Mouse (Mus musculus) kidney, embryonic 16.5 days (tissue): ENCODE results near the gene Slc25a22. TPM values are rescaled to one million over a fixed set of nuclear protein-coding genes. Genes with fewer than 3 reads are reported as not detected.

Source experiments
- ATAC-seq: fragments of 200-750 bp; cut with Nextera tagmentation; 2 replicates; pipeline ENCODE4 v1.8.0; 2017; ENCODE audit warnings: moderate TSS enrichment; ENCODE audit not compliant: low FRiP score, low TSS enrichment
- H3K27ac ChIP-seq: fragments of 300-500 bp; sonication (generic); 2 replicates; pipeline ENCODE4 v1.5.1; 2014; ENCODE audit warnings: low read length
- H3K27me3 ChIP-seq: fragments of 300-500 bp; sonication (generic); 2 replicates; pipeline ENCODE4 v1.6.1; 2014; ENCODE audit warnings: low read length, control low read depth, mixed read lengths; ENCODE audit not compliant: insufficient read depth
- H3K36me3 ChIP-seq: fragments of 300-500 bp; sonication (generic); 2 replicates; pipeline ENCODE4 v1.6.1; 2014; ENCODE audit warnings: low read length, control low read depth, mixed read lengths; ENCODE audit not compliant: insufficient read depth
- H3K4me1 ChIP-seq: fragments of 300-500 bp; sonication (generic); 2 replicates; pipeline ENCODE4 v1.6.1; 2014; ENCODE audit warnings: low read length, control low read depth, mixed read lengths; ENCODE audit not compliant: insufficient read depth
- H3K4me2 ChIP-seq: fragments of 300-500 bp; sonication (generic); replicated peaks from 2 replicates; pipeline ENCODE4 v1.6.1; 2014; ENCODE audit warnings: low read depth, low read length
- H3K4me3 ChIP-seq: fragments of 300-500 bp; sonication (generic); 2 replicates; pipeline ENCODE4 v1.5.1; 2014; ENCODE audit warnings: mild to moderate bottlenecking, low read length
- H3K9ac ChIP-seq: fragments of 300-500 bp; sonication (generic); replicated peaks from 2 replicates; pipeline ENCODE4 v1.6.1; 2014; ENCODE audit warnings: low read length
- H3K9me3 ChIP-seq: fragments of 300-500 bp; sonication (generic); 2 replicates; pipeline ENCODE4 v1.6.1; 2016; ENCODE audit warnings: low read length, control low read depth
- WGBS: fragments of 180-500 bp; shearing (Covaris S2); extraction: QIAGEN DNeasy Blood & Tissue Kit; methylation state at CpG from one replicate; pipeline ENCODE4 v1.1.7; 2014; 5-methylcytosine and 5-hydroxymethylcytosine counted together
- polyA plus RNA-seq: library from polyadenylated mRNA; unstranded; fragments of >200 nt; fragmentation: Nextera tagmentation; extraction: Ambion mirVana; gene quantifications from 2 replicates; pipeline ENCODE4 v1.2.1, GENCODE M21; 2015

Slc25a22 gene
- polyA plus RNA-seq, 1 experiment from 2014 or later, result 33.2 TPM

GRCm38 (mm10) chr7:141423811-141424210 lies 13.9 kb downstream of the Slc25a22 start:
- Histone ChIP-seq H3K27ac (no peak overlapping the region), H3K27me3 (no peaks in the 10 kb centered on the region), H3K36me3 (no peaks in the 10 kb centered on the region), H3K4me1 (peaks cover 3% of the 10 kb centered on the region), H3K4me2 (no peak overlapping the region), H3K9ac (no peak overlapping the region), H3K4me3 (no peak overlapping the region), H3K9me3 (no peaks in the 10 kb centered on the region)
- ATAC-seq, result no peak
- 70% methylated on average over 4 of the region's 4 CpGs for WGBS

- Histone ChIP-seq H3K4me1 (peaks cover 4% of the 10 kb centered on the region; the same call in 1 of the 2 replicates), H3K4me3 (no peak overlapping the region), H3K36me3 (no peaks in the 10 kb centered on the region), H3K9me3 (no peaks in the 10 kb centered on the region), H3K27me3 (no peaks in the 10 kb centered on the region), H3K27ac (no peak overlapping the region), H3K9ac (no peak overlapping the region), H3K4me2 (no peak overlapping the region)
- ATAC-seq, result no peak
- 77% methylated on average over 9 of the region's 9 CpGs for WGBS
These were observed 17.5 kb downstream of the Slc25a22 start for GRCm38 (mm10) chr7:141420030-141420702.

GRCm38 (mm10) chr7:141418970-141419369 lies 18.7 kb downstream of the Slc25a22 start:
- Histone ChIP-seq H3K4me2 (no peak overlapping the region), H3K9ac (peak overlapping the region; percentile 38; the same call in 1 of the 2 replicates), H3K36me3 (no peaks in the 10 kb centered on the region), H3K27me3 (no peaks in the 10 kb centered on the region), H3K9me3 (no peaks in the 10 kb centered on the region), H3K4me3 (no peak overlapping the region), H3K4me1 (peaks cover 10% of the 10 kb centered on the region), H3K27ac (no peak overlapping the region)
- WGBS, result 41% methylated on average over 7 of the region's 7 CpGs
- ATAC-seq, result no peak

GRCm38 (mm10) chr7:141417731-141418681 lies 19.7 kb downstream of the Slc25a22 start:
- Histone ChIP-seq H3K9ac (no peak overlapping the region), H3K4me2 (no peak overlapping the region), H3K9me3 (no peaks in the 10 kb centered on the region), H3K4me1 (peaks cover 13% of the 10 kb centered on the region), H3K4me3 (no peak overlapping the region), H3K27me3 (no peaks in the 10 kb centered on the region), H3K27ac (no peak overlapping the region), H3K36me3 (no peaks in the 10 kb centered on the region)
- WGBS, result 68% methylated on average over 8 of the region's 8 CpGs
- ATAC-seq, result no peak

GRCm38 (mm10) chr7:141416144-141416841 lies 21.4 kb downstream of the Slc25a22 start:
- no peak overlapping the region for H3K4me3 ChIP-seq
- H3K36me3 ChIP-seq, result no peaks in the 10 kb centered on the region
- ATAC-seq, result no peak
- no peak overlapping the region for H3K4me2 ChIP-seq
- 83% methylated on average over 6 of the region's 6 CpGs for WGBS
- no peak overlapping the region for H3K27ac ChIP-seq
- H3K9ac ChIP-seq, result no peak overlapping the region
- peaks cover 17% of the 10 kb centered on the region for H3K4me1 ChIP-seq
- H3K9me3 ChIP-seq, result no peaks in the 10 kb centered on the region
- no peaks in the 10 kb centered on the region for H3K27me3 ChIP-seq

GRCm38 (mm10) chr7:141413809-141414584 lies 23.7 kb downstream of the Slc25a22 start, which contains the start of gene Gatd1:
Gene Gatd1, minus strand, starts transcription at chr7:141414136.
- H3K4me1 ChIP-seq, result peaks cover 19% of the 10 kb centered on the region
- under 1% methylated on average over 54 of the region's 56 CpGs for WGBS
- peaks cover 17% of the 10 kb centered on the region for H3K36me3 ChIP-seq
- no peaks in the 10 kb centered on the region for H3K27me3 ChIP-seq
- H3K4me2 ChIP-seq, result peak within 1 kb of the TSS; percentile 93
- peak; percentile 92 for ATAC-seq
- H3K9ac ChIP-seq, result peak within 1 kb of the TSS; percentile 89
- peak within 1 kb of the TSS; percentile 84 for H3K4me3 ChIP-seq
- no peaks in the 10 kb centered on the region for H3K9me3 ChIP-seq
- H3K27ac ChIP-seq, result peak within 1 kb of the TSS; percentile 92

GRCm38 (mm10) chr7:141413331-141413730 lies 24.4 kb downstream of the Slc25a22 start:
- peak overlapping the region; percentile 92 for H3K27ac ChIP-seq
- WGBS, result 2% methylated on average over 16 of the region's 16 CpGs
- peaks cover 20% of the 10 kb centered on the region for H3K36me3 ChIP-seq
- peak overlapping the region; percentile 93 for H3K4me2 ChIP-seq
- no peaks in the 10 kb centered on the region for H3K9me3 ChIP-seq
- peak; percentile 25 for ATAC-seq
- H3K9ac ChIP-seq, result peak overlapping the region; percentile 89
- peaks cover 15% of the 10 kb centered on the region for H3K4me1 ChIP-seq
- H3K4me3 ChIP-seq, result peak overlapping the region; percentile 84
- H3K27me3 ChIP-seq, result no peaks in the 10 kb centered on the region

- no peak overlapping the region for H3K27ac ChIP-seq
- no peak overlapping the region for H3K4me2 ChIP-seq
- 87% methylated on average over 1 of the region's 1 CpGs for WGBS
These were observed 26.0 kb downstream of the Slc25a22 start for GRCm38 (mm10) chr7:141411667-141412066.

GRCm38 (mm10) chr7:141410631-141411030 lies 27.1 kb downstream of the Slc25a22 start:
- peaks cover 15% of the 10 kb centered on the region for H3K4me1 ChIP-seq
- ATAC-seq, result no peak
- H3K9me3 ChIP-seq, result no peaks in the 10 kb centered on the region
- no peaks in the 10 kb centered on the region for H3K27me3 ChIP-seq
- H3K4me3 ChIP-seq, result no peak overlapping the region
- H3K9ac ChIP-seq, result no peak overlapping the region
- H3K4me2 ChIP-seq, result no peak overlapping the region
- 93% methylated on average over 8 of the region's 8 CpGs for WGBS
- H3K36me3 ChIP-seq, result peaks cover 24% of the 10 kb centered on the region
- H3K27ac ChIP-seq, result no peak overlapping the region

More at GRCm38 (mm10) chr7:141411667-141412066, 26.0 kb downstream of the Slc25a22 start:
- no peak for ATAC-seq
- Histone ChIP-seq H3K9ac (no peak overlapping the region), H3K27me3 (no peaks in the 10 kb centered on the region), H3K4me3 (no peak overlapping the region), H3K9me3 (no peaks in the 10 kb centered on the region), H3K36me3 (peaks cover 24% of the 10 kb centered on the region), H3K4me1 (peaks cover 15% of the 10 kb centered on the region)
